Mouse (Mus musculus): ENCODE measurements around the gene Gm20696.

- TF ChIP-seq CTCF (IDR thresholded peaks at IDR 0.05; ENCODE audit: extremely low read depth, insufficient read depth, low read length) (no peak), POLR2A (IDR thresholded peaks at IDR 0.05; ENCODE audit: extremely low read depth, insufficient read depth, low read length) (no peak)
Observed at GRCm38 (mm10) chr6:99481568-99481967, 185.0 kb downstream of the Gm20696 start.
